Mouse (Mus musculus): ENCODE results near the gene Alg9. TPM values are rescaled to one million over a fixed set of nuclear protein-coding genes. Genes with fewer than 3 reads are reported as not detected.
A peak's percentile ranks its signal among the peaks of the same experiment; 100 is the strongest.

Alg9 gene
- polyA plus RNA-seq, 1 experiment from 2014 or later: 40.4 TPM

DNA sequence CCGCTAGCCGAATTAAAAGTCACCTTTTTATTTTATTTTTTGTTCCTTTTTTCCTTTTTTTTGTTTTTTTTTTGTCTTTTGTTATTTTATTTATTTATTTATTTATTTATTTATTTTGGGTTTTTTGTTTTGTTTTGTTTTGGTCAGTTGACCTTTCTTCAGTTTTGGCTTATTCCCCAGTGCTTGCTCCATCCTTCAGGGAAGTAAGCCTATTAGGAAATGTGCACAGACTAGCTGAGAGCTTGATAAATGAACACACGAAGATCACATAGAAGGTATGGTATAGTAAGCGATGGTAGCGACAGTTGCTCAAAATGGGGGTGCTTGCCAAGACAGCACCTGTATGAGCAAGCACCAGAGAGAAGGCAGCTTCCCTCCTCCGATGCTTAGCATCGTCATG is 22.8 kb downstream of the Alg9 start:
- no peak overlapping the region for H3K4me3 ChIP-seq (ENCODE audit: low read depth, low read length)
- ATAC-seq (ENCODE audit: insufficient number of reproducible peaks, low FRiP score, low TSS enrichment, low read depth): no peak
- peaks cover 2% of the 10 kb centered on the region; the same call in 1 of the 2 replicates for H3K36me3 ChIP-seq (ENCODE audit: control insufficient read depth, insufficient read depth, low read length)
- no peak overlapping the region for H3K27ac ChIP-seq (replicated peaks; ENCODE audit: low read depth, low read length)
- H3K9ac ChIP-seq (ENCODE audit: low read length): no peak overlapping the region
- 94% methylated on average over 7 of the region's 7 CpGs for WGBS
- no peaks in the 10 kb centered on the region for H3K9me3 ChIP-seq (ENCODE audit: control insufficient read depth, low read length)
- no peaks in the 10 kb centered on the region for H3K4me1 ChIP-seq (ENCODE audit: control insufficient read depth, insufficient read depth, low read length)
- DNase-seq (ENCODE audit: low spot score): no peak
- no peak overlapping the region for H3K4me2 ChIP-seq (ENCODE audit: low read depth, severe bottlenecking)
- no peaks in the 10 kb centered on the region for H3K27me3 ChIP-seq (ENCODE audit: control insufficient read depth, insufficient read depth, low read length)

GRCm38 (mm10) chr9:50798368-50798767 is 23.5 kb downstream of the Alg9 start:
- no peaks in the 10 kb centered on the region for H3K4me1 ChIP-seq (ENCODE audit: control insufficient read depth, insufficient read depth, low read length)
- H3K27me3 ChIP-seq (ENCODE audit: control insufficient read depth, insufficient read depth, low read length): no peaks in the 10 kb centered on the region
- H3K36me3 ChIP-seq (ENCODE audit: control insufficient read depth, insufficient read depth, low read length): peaks cover 1% of the 10 kb centered on the region; the same call in 1 of the 2 replicates
- no peak overlapping the region for H3K4me3 ChIP-seq (ENCODE audit: low read depth, low read length)
- H3K9ac ChIP-seq (ENCODE audit: low read length): no peak overlapping the region
- ATAC-seq (ENCODE audit: insufficient number of reproducible peaks, low FRiP score, low TSS enrichment, low read depth) (no peak), DNase-seq (ENCODE audit: low spot score) (no peak)
- H3K4me2 ChIP-seq (ENCODE audit: low read depth, severe bottlenecking): no peak overlapping the region
- H3K27ac ChIP-seq (replicated peaks; ENCODE audit: low read depth, low read length): no peak overlapping the region
- WGBS: 85% methylated on average over 5 of the region's 5 CpGs
- no peaks in the 10 kb centered on the region for H3K9me3 ChIP-seq (ENCODE audit: control insufficient read depth, low read length)

- Histone ChIP-seq H3K4me1 (ENCODE audit: control insufficient read depth, insufficient read depth, low read length) (no peaks in the 10 kb centered on the region), H3K4me3 (ENCODE audit: low read depth, low read length) (no peak overlapping the region), H3K9me3 (ENCODE audit: control insufficient read depth, low read length) (no peaks in the 10 kb centered on the region), H3K9ac (ENCODE audit: low read length) (no peak overlapping the region), H3K36me3 (ENCODE audit: control insufficient read depth, insufficient read depth, low read length) (peaks cover 3% of the 10 kb centered on the region; the same call in 1 of the 2 replicates), H3K27ac (replicated peaks; ENCODE audit: low read depth, low read length) (no peak overlapping the region), H3K4me2 (ENCODE audit: low read depth, severe bottlenecking) (no peak overlapping the region), H3K27me3 (ENCODE audit: control insufficient read depth, insufficient read depth, low read length) (no peaks in the 10 kb centered on the region)
- ATAC-seq (ENCODE audit: insufficient number of reproducible peaks, low FRiP score, low TSS enrichment, low read depth) (no peak), DNase-seq (ENCODE audit: low spot score) (peak; percentile 31)
- WGBS: 66% methylated on average over 2 of the region's 2 CpGs
Observed at GRCm38 (mm10) chr9:50800985-50801384, 26.2 kb downstream of the Alg9 start.

- Histone ChIP-seq H3K36me3 (ENCODE audit: control insufficient read depth, insufficient read depth, low read length) (peaks cover 3% of the 10 kb centered on the region; the same call in 1 of the 2 replicates), H3K27me3 (ENCODE audit: control insufficient read depth, insufficient read depth, low read length) (no peaks in the 10 kb centered on the region), H3K4me1 (ENCODE audit: control insufficient read depth, insufficient read depth, low read length) (no peaks in the 10 kb centered on the region), H3K4me2 (ENCODE audit: low read depth, severe bottlenecking) (no peak overlapping the region), H3K9me3 (ENCODE audit: control insufficient read depth, low read length) (no peaks in the 10 kb centered on the region), H3K4me3 (ENCODE audit: low read depth, low read length) (no peak overlapping the region), H3K27ac (replicated peaks; ENCODE audit: low read depth, low read length) (no peak overlapping the region), H3K9ac (ENCODE audit: low read length) (no peak overlapping the region)
- 86% methylated on average over 7 of the region's 7 CpGs for WGBS
- 0 out of 2 replicates have a peak, but pooled peaks have one; percentile 57 for ATAC-seq (ENCODE audit: insufficient number of reproducible peaks, low FRiP score, low TSS enrichment, low read depth)
- no peak for DNase-seq (ENCODE audit: low spot score)
Observed at GRCm38 (mm10) chr9:50803055-50803671, 28.3 kb downstream of the Alg9 start.

DNA sequence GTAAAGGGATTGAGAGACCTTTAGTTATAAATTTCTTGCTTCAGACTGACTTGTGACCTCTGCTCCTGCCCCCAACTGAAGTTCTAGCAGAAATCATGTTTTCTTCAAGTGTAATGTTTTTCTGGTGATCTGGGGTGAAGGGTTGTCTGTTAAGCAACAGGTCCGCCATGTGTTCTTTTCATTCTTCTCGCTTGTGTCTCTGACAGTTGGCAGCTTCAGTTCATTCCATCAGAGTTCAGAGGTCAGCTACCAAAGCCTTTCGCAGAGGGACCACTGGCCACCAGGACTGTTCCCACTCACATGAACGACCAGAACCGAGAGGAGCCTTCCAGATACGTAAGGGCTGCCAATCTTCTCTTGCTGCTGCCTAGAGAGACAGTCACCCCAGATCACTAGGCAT is 33.7 kb downstream of the Alg9 start:
- Histone ChIP-seq H3K9me3 (ENCODE audit: control insufficient read depth, low read length) (no peaks in the 10 kb centered on the region), H3K9ac (ENCODE audit: low read length) (no peak overlapping the region), H3K36me3 (ENCODE audit: control insufficient read depth, insufficient read depth, low read length) (peaks cover 6% of the 10 kb centered on the region), H3K4me1 (ENCODE audit: control insufficient read depth, insufficient read depth, low read length) (no peaks in the 10 kb centered on the region), H3K27ac (replicated peaks; ENCODE audit: low read depth, low read length) (no peak overlapping the region), H3K27me3 (ENCODE audit: control insufficient read depth, insufficient read depth, low read length) (no peaks in the 10 kb centered on the region), H3K4me2 (ENCODE audit: low read depth, severe bottlenecking) (no peak overlapping the region), H3K4me3 (ENCODE audit: low read depth, low read length) (no peak overlapping the region)
- ATAC-seq (ENCODE audit: insufficient number of reproducible peaks, low FRiP score, low TSS enrichment, low read depth) (no peak), DNase-seq (ENCODE audit: low spot score) (no peak)
- WGBS: 91% methylated on average over 6 of the region's 6 CpGs

DNA sequence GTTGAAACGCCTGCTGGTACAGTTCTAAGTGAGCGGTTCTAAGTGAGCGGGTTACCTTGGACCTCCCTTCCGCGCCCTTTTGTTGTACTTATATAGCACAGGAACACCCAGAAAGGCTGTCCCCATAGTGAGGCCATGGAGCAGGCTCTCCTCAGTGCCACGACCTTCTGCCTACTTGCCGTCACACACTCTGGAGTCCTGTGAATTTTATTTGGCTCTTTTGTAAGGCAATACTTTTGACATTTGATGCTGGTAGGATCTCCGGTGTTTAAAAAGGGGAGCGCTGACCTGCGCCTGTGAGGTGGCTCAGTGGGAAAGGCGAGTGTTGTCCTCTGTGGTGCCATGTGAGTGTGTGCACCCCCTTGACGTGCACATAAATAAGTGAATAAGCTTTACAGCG is 34.3 kb downstream of the Alg9 start:
- H3K27me3 ChIP-seq (ENCODE audit: control insufficient read depth, insufficient read depth, low read length): no peaks in the 10 kb centered on the region
- DNase-seq (ENCODE audit: low spot score) (no peak), ATAC-seq (ENCODE audit: insufficient number of reproducible peaks, low FRiP score, low TSS enrichment, low read depth) (no peak)
- peaks cover 9% of the 10 kb centered on the region for H3K36me3 ChIP-seq (ENCODE audit: control insufficient read depth, insufficient read depth, low read length)
- H3K4me1 ChIP-seq (ENCODE audit: control insufficient read depth, insufficient read depth, low read length): no peaks in the 10 kb centered on the region
- H3K9me3 ChIP-seq (ENCODE audit: control insufficient read depth, low read length): no peaks in the 10 kb centered on the region
- no peak overlapping the region for H3K4me3 ChIP-seq (ENCODE audit: low read depth, low read length)
- no peak overlapping the region for H3K27ac ChIP-seq (replicated peaks; ENCODE audit: low read depth, low read length)
- H3K9ac ChIP-seq (ENCODE audit: low read length): no peak overlapping the region
- H3K4me2 ChIP-seq (ENCODE audit: low read depth, severe bottlenecking): no peak overlapping the region
- WGBS: 91% methylated on average over 13 of the region's 13 CpGs

GRCm38 (mm10) chr9:50811187-50811586 is 36.4 kb downstream of the Alg9 start:
- WGBS: 97% methylated on average over 7 of the region's 7 CpGs
- Histone ChIP-seq H3K4me1 (ENCODE audit: control insufficient read depth, insufficient read depth, low read length) (no peaks in the 10 kb centered on the region), H3K27ac (replicated peaks; ENCODE audit: low read depth, low read length) (no peak overlapping the region), H3K27me3 (ENCODE audit: control insufficient read depth, insufficient read depth, low read length) (no peaks in the 10 kb centered on the region), H3K9ac (ENCODE audit: low read length) (no peak overlapping the region), H3K9me3 (ENCODE audit: control insufficient read depth, low read length) (no peaks in the 10 kb centered on the region), H3K4me3 (ENCODE audit: low read depth, low read length) (no peak overlapping the region), H3K36me3 (ENCODE audit: control insufficient read depth, insufficient read depth, low read length) (peaks cover 10% of the 10 kb centered on the region), H3K4me2 (ENCODE audit: low read depth, severe bottlenecking) (no peak overlapping the region)
- DNase-seq (ENCODE audit: low spot score) (no peak), ATAC-seq (ENCODE audit: insufficient number of reproducible peaks, low FRiP score, low TSS enrichment, low read depth) (no peak)

GRCm38 (mm10) chr9:50811746-50812145 is 36.9 kb downstream of the Alg9 start:
- H3K27ac ChIP-seq (replicated peaks; ENCODE audit: low read depth, low read length): no peak overlapping the region
- no peaks in the 10 kb centered on the region for H3K27me3 ChIP-seq (ENCODE audit: control insufficient read depth, insufficient read depth, low read length)
- DNase-seq (ENCODE audit: low spot score) (no peak), ATAC-seq (ENCODE audit: insufficient number of reproducible peaks, low FRiP score, low TSS enrichment, low read depth) (no peak)
- no peaks in the 10 kb centered on the region for H3K4me1 ChIP-seq (ENCODE audit: control insufficient read depth, insufficient read depth, low read length)
- no peaks in the 10 kb centered on the region for H3K9me3 ChIP-seq (ENCODE audit: control insufficient read depth, low read length)
- H3K4me3 ChIP-seq (ENCODE audit: low read depth, low read length): no peak overlapping the region
- H3K36me3 ChIP-seq (ENCODE audit: control insufficient read depth, insufficient read depth, low read length): peaks cover 12% of the 10 kb centered on the region
- H3K4me2 ChIP-seq (ENCODE audit: low read depth, severe bottlenecking): no peak overlapping the region
- whole genome bisulfite sequencing: 82% methylated on average over 2 of the region's 2 CpGs
- H3K9ac ChIP-seq (ENCODE audit: low read length): no peak overlapping the region

DNA sequence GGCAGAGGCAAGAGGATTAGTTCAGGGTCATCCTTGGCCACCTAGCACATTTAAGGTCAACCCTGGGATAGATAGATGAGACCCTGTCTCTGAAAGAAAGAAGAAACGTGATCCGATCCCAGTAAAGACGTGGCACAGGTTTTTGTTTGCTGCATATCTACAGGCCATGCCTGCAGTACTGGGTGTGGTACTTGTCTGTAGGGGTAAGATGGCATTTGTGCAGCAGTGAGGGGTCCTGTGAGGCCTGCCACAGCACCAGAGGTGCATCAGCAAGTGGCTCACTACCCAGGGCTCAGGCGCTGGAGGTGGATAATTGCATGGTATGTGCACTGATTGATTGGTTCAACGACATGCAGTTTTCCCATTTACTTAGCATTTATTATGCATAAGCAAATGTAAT is 39.0 kb downstream of the Alg9 start:
- H3K9me3 ChIP-seq (ENCODE audit: control insufficient read depth, low read length): no peaks in the 10 kb centered on the region
- no peak overlapping the region for H3K4me2 ChIP-seq (ENCODE audit: low read depth, severe bottlenecking)
- no peak for ATAC-seq (ENCODE audit: insufficient number of reproducible peaks, low FRiP score, low TSS enrichment, low read depth)
- no peak overlapping the region for H3K9ac ChIP-seq (ENCODE audit: low read length)
- no peak overlapping the region for H3K4me3 ChIP-seq (ENCODE audit: low read depth, low read length)
- no peak for DNase-seq (ENCODE audit: low spot score)
- H3K27me3 ChIP-seq (ENCODE audit: control insufficient read depth, insufficient read depth, low read length): no peaks in the 10 kb centered on the region
- no peaks in the 10 kb centered on the region for H3K4me1 ChIP-seq (ENCODE audit: control insufficient read depth, insufficient read depth, low read length)
- peaks cover 12% of the 10 kb centered on the region for H3K36me3 ChIP-seq (ENCODE audit: control insufficient read depth, insufficient read depth, low read length)
- 92% methylated on average over 5 of the region's 5 CpGs for WGBS
- no peak overlapping the region for H3K27ac ChIP-seq (replicated peaks; ENCODE audit: low read depth, low read length)
